Mouse (Mus musculus): ENCODE results near the gene Map3k3.

The Map3k3 gene

GRCm38 (mm10) chr11:106159216-106159920, 75.0 kb downstream of the Map3k3 start:
- no peak for DNase-seq (ENCODE audit: low spot score)

GRCm38 (mm10) chr11:106159921-106160840, 75.8 kb downstream of the Map3k3 start:
- DNase-seq (ENCODE audit: low spot score): peak; percentile 61

- no peak for DNase-seq (ENCODE audit: low spot score)
Observed at GRCm38 (mm10) chr11:106160841-106161721, 76.7 kb downstream of the Map3k3 start, which contains the start of the genes Gm10840 and Limd2. Gene Gm10840, plus strand, starts transcription at chr11:106160850. Gene Limd2, minus strand, starts transcription at chr11:106160860.

GRCm38 (mm10) chr11:106162237-106162636, 77.8 kb downstream of the Map3k3 start:
- no peak for DNase-seq (ENCODE audit: low spot score)

DNA sequence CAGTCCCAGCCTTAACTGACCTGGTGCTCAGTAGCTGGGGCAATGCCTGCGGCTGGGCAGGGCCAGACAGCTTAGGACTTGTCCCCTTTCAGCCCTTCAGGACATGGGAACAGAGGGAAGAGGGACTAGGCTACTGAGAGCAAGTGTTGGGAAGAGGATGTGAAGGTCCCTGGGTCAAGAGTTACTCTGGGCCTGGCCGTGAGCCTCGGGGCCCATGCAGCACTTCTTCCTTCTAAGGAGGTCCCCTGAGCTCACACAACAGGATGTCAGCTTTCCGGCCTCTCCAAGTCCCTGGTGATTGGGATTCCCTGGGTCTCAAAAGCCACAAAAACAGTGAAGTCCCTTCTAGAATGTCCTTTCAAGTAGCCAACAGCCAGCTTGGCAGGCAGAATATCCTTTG, 79.1 kb downstream of the Map3k3 start:
- DNase-seq (ENCODE audit: low spot score): no peak

- no peak for DNase-seq (ENCODE audit: low spot score)
Observed at GRCm38 (mm10) chr11:106164601-106165180, 80.3 kb downstream of the Map3k3 start.

DNA sequence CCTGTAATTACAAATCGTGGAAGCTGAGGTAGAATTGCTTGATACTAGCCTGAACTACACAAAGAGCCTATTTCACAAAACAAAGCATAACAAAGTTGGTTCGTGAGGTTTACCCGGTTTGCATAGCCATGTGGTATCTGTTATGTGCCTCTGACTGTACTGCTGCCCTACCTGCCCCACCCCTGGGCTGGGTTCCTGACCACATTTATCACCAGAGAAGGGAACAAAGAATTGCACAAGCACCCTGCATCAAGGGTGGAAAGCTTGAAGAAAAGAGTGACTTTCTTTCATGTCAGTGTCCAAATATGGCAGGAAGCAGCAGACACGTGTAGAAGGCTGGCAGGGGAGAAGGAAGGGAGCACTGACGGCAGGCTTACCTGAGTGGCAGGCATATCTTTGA, 83.0 kb downstream of the Map3k3 start:
- no peak for DNase-seq (ENCODE audit: low spot score)

DNA sequence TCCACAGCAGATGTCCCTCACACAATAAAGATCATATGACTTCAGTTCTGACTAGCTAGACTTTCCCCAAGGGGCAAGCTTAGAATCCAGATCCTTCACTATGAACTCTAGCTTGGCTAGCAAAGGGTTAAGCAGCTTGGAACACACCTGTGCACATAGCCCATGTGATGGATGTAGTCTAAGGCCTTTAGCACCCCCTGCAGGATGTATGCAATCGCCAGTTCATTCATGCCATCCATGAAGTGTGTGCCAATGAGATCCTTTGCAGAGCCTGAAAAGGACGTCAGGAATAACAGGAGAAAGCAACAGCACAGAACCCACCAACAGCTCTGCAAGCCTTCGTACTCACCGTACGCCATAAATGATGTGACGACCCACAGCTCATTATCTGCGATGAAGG, 86.4 kb downstream of the Map3k3 start:
- no peak for DNase-seq (ENCODE audit: low spot score)

DNA sequence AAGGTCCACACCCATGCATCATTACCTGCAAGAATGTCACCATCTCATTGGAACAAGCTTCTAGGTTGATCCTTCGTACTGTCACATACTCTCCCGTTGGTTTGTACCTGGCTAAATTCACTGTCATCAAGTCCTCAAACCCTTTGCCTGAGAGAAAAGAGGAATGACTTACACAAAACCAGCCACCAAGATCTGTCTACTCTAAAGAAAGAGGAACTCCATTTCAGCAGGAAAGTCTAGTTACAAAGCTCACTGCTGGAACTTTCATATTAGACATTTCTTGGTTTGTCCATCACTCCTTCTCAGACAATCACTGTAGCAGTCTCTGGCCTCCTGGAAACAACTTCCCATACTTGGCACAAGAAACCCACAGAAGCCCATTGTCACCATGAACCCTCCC, 88.8 kb downstream of the Map3k3 start:
- DNase-seq (ENCODE audit: low spot score): no peak

GRCm38 (mm10) chr11:106174372-106174771, 90.0 kb downstream of the Map3k3 start:
- no peak for DNase-seq (ENCODE audit: low spot score)

GRCm38 (mm10) chr11:106175081-106175480, 90.7 kb downstream of the Map3k3 start:
- no peak for DNase-seq (ENCODE audit: low spot score)

DNA sequence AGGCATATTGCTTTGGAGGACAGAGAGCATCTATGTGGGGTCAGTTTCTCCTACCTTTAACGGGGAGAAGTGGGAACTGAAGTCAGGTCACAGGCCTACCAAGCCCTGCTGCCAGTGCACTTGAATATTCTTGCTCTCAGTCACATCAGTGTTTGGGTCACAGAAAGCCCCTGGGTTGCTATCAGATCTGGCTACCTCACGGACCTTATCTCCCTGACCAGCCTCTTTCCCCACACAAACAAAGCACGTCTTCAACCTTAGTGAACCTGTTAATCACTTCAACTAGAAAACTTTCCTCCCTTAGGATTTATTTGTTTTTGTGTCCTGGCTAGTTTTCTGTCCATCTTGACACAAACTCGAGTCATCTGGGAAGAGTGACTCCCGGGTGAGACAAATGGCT, 92.0 kb downstream of the Map3k3 start:
- no peak for DNase-seq (ENCODE audit: low spot score)

DNA sequence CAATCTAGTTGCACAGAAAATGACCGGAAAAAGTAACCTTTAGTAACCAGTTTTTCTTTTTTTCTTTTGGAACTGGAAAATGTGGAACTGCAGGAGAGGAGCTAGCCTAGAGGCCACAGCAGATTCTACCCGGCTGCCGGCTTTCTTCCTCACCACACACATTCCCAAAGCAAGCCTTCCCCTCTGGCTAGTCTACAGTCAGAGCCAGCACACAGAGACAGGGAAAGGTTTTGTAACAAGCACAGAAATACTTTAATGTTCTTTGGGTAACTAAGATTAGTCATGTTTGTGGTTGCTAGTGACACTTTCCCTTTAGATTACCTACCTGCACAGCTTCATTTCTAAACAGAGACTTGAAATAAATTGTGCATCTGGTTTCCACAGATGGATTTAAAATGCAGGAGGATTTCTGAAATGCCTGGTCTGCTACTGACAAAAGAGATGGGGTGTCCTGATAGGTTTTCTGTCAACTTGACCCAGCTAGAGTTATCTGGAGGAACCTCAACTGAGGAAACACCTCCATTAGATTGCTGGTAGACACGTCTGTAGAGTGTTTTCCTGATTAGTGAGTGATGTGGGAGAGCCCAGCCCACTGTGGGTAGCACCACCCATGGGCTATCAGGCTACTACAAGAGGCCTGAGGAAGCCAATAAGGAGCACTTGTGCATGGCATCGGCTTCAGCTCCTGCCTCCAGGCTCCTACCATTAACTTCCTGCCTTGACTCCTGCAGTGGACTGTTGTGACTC, 93.8 kb downstream of the Map3k3 start:
- no peak for DNase-seq (ENCODE audit: low spot score)

- DNase-seq (ENCODE audit: low spot score): no peak
Observed at GRCm38 (mm10) chr11:106179711-106180448, 95.5 kb downstream of the Map3k3 start.

- no peak for DNase-seq (ENCODE audit: low spot score)
Observed at GRCm38 (mm10) chr11:106180449-106180801, 96.0 kb downstream of the Map3k3 start.

DNA sequence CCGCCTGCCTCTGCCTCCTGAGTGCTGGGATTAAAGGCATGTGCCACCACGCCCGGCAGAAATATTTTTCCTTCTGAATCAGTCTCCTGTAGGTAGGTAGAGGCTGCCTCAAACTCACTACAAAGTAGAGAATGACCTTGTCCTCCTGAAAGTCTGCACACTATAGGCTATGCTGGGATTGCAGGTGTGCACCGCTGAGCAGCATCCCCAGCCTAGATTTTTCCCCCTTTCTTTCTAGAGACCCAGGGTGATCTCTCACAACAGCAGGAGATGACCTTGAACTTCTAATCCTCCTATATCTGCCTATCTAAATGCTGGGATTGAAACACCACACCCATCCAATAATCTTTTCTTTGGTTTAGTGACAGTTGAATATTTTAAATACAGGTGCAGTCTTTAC, 102.9 kb downstream of the Map3k3 start:
- DNase-seq (ENCODE audit: low spot score): no peak

DNA sequence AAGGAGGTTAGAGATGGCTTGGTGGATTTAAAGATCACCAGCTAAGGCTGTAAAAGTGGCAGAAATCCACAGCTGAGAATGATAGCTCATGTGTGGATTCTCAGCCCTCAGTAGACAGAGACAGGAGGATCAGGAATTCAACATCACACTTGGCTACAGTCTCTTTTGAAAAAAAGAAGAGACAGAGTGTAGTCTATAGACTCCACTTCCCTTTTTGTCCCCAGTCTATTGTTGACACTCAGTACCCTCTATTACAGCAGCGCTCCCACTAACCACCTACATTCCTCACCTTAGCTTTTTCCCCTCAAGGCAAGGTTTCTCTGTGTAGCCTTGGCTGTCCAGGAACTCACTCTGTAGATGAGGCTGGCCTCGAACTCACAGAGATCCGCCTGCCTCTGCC, 107.3 kb downstream of the Map3k3 start:
- DNase-seq (ENCODE audit: low spot score): no peak

DNA sequence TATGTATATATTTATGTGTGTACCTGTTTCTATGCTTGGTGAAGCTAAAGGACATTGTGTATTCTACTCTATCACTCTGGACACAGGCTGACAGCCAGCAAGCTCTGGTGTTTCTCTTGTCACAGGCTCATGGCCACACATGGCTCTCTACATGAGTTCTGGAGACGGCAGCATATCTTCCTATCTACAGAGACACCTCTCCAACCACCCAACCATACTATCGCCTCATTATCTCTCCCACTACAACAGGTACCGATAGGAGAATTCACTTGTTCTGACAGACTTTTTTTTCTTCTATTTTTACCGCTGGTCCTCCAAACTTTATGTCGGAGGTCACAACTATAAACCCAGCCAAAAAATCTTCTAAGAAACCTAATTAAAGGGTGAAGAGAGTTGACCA, 107.8 kb downstream of the Map3k3 start:
- no peak for DNase-seq (ENCODE audit: low spot score)

GRCm38 (mm10) chr11:106192657-106193370, 108.4 kb downstream of the Map3k3 start:
- no peak for DNase-seq (ENCODE audit: low spot score)

Measured in ovary, postnatal 14 days (tissue).